Mouse (Mus musculus): ENCODE results near the gene Xpo6.

- no peak for TF ChIP-seq GATA1 (IDR thresholded peaks at IDR 0.05; ENCODE audit: borderline replicate concordance, low read length)
- no peak for TF ChIP-seq FLI1 (IDR thresholded peaks at IDR 0.05; ENCODE audit: low read length)
These were observed 112.7 kb downstream of the Xpo6 start for GRCm38 (mm10) chr7:126087602-126088001.
